Mouse (Mus musculus) forebrain, embryonic 13.5 days (tissue): Measurements from ENCODE around the gene Wdfy3. TPM values are rescaled to one million over a fixed set of nuclear protein-coding genes. Genes with fewer than 3 reads are reported as not detected.

Experiments
- ATAC-seq: fragments of 200-750 bp; cut with Nextera tagmentation; 2 replicates; pipeline ENCODE4 v1.8.0; 2017
- H3K27ac ChIP-seq: fragments of 300-500 bp; sonication (generic); 2 replicates; pipeline ENCODE4 v1.5.1; 2015; ENCODE audit warnings: inconsistent platforms, mild to moderate bottlenecking, moderate library complexity
- H3K27me3 ChIP-seq: fragments of 300-500 bp; sonication (generic); 2 replicates; pipeline ENCODE4 v1.6.1; 2015; ENCODE audit warnings: mild to moderate bottlenecking, inconsistent platforms
- H3K36me3 ChIP-seq: fragments of 300-500 bp; sonication (generic); 2 replicates; pipeline ENCODE4 v1.6.1; 2015; ENCODE audit warnings: mild to moderate bottlenecking, inconsistent platforms; ENCODE audit not compliant: poor library complexity, severe bottlenecking
- H3K4me1 ChIP-seq: fragments of 300-500 bp; sonication (generic); 2 replicates; pipeline ENCODE4 v1.6.1; 2015; ENCODE audit warnings: inconsistent platforms
- H3K4me2 ChIP-seq: fragments of 300-500 bp; sonication (generic); 2 replicates; pipeline ENCODE4 v1.6.1; 2015; ENCODE audit warnings: inconsistent platforms, mild to moderate bottlenecking, moderate library complexity
- H3K4me3 ChIP-seq: fragments of 300-500 bp; sonication (generic); 2 replicates; pipeline ENCODE4 v1.5.1; 2015; ENCODE audit warnings: mild to moderate bottlenecking, inconsistent platforms
- H3K9ac ChIP-seq: fragments of 300-500 bp; sonication (generic); 2 replicates; pipeline ENCODE4 v1.6.1; 2015; ENCODE audit warnings: mild to moderate bottlenecking, inconsistent platforms
- H3K9me3 ChIP-seq: fragments of 300-500 bp; sonication (generic); replicated peaks from 2 replicates; pipeline ENCODE4 v1.6.1; 2016; ENCODE audit warnings: inconsistent platforms
- WGBS: fragments of 180-500 bp; shearing (Covaris S2); methylation state at CpG from one replicate; pipeline ENCODE4 v1.1.7; 2015; 5-methylcytosine and 5-hydroxymethylcytosine counted together
- polyA plus RNA-seq: library from polyadenylated mRNA; unstranded; fragments of >200 nt; fragmentation: Nextera tagmentation; extraction: Ambion mirVana; gene quantifications from 2 replicates; pipeline ENCODE4 v1.2.1, GENCODE M21; 2015

The Wdfy3 gene
- polyA plus RNA-seq, 1 experiment from 2014 or later: 22.9 TPM

- Histone ChIP-seq H3K27ac (no peak overlapping the region), H3K9ac (no peak overlapping the region), H3K27me3 (no peaks in the 10 kb centered on the region), H3K9me3 (no peaks in the 10 kb centered on the region), H3K4me1 (no peaks in the 10 kb centered on the region), H3K4me3 (no peak overlapping the region), H3K4me2 (no peak overlapping the region), H3K36me3 (peaks cover 73% of the 10 kb centered on the region)
- no peak for ATAC-seq
- WGBS: 58% methylated on average over 8 of the region's 8 CpGs
These were observed 235.8 kb downstream of the Wdfy3 start for GRCm38 (mm10) chr5:101833875-101834274.

- no peaks in the 10 kb centered on the region for H3K9me3 ChIP-seq
- no peak overlapping the region for H3K4me3 ChIP-seq
- peaks cover 64% of the 10 kb centered on the region for H3K36me3 ChIP-seq
- ATAC-seq: no peak
- 94% methylated on average over 5 of the region's 5 CpGs for WGBS
- no peak overlapping the region for H3K27ac ChIP-seq
- no peaks in the 10 kb centered on the region for H3K4me1 ChIP-seq
- no peak overlapping the region for H3K4me2 ChIP-seq
- H3K9ac ChIP-seq: no peak overlapping the region
- no peaks in the 10 kb centered on the region for H3K27me3 ChIP-seq
These were observed 236.7 kb downstream of the Wdfy3 start for GRCm38 (mm10) chr5:101832991-101833390.

GRCm38 (mm10) chr5:101832042-101832441 is 237.7 kb downstream of the Wdfy3 start:
- no peaks in the 10 kb centered on the region for H3K9me3 ChIP-seq
- no peak for ATAC-seq
- H3K4me1 ChIP-seq: no peaks in the 10 kb centered on the region
- H3K4me2 ChIP-seq: no peak overlapping the region
- H3K27me3 ChIP-seq: no peaks in the 10 kb centered on the region
- no peak overlapping the region for H3K9ac ChIP-seq
- WGBS: 93% methylated on average over 6 of the region's 6 CpGs
- H3K27ac ChIP-seq: no peak overlapping the region
- no peak overlapping the region for H3K4me3 ChIP-seq
- peaks cover 55% of the 10 kb centered on the region for H3K36me3 ChIP-seq

- H3K4me2 ChIP-seq: no peak overlapping the region
- H3K4me1 ChIP-seq: peaks cover 15% of the 10 kb centered on the region
- H3K4me3 ChIP-seq: no peak overlapping the region
- no peak overlapping the region for H3K9ac ChIP-seq
- H3K27ac ChIP-seq: no peak overlapping the region
- ATAC-seq: no peak
- H3K27me3 ChIP-seq: no peaks in the 10 kb centered on the region
- no peaks in the 10 kb centered on the region for H3K9me3 ChIP-seq
- 87% methylated on average over 8 of the region's 8 CpGs for WGBS
- peaks cover 36% of the 10 kb centered on the region for H3K36me3 ChIP-seq
These were observed 239.5 kb downstream of the Wdfy3 start for GRCm38 (mm10) chr5:101830180-101830579.

- H3K9me3 ChIP-seq: no peaks in the 10 kb centered on the region
- H3K4me3 ChIP-seq: no peak overlapping the region
- no peak overlapping the region for H3K27ac ChIP-seq
- no peak for ATAC-seq
- peaks cover 27% of the 10 kb centered on the region for H3K36me3 ChIP-seq
- H3K4me2 ChIP-seq: no peak overlapping the region
- H3K27me3 ChIP-seq: no peaks in the 10 kb centered on the region
- WGBS: 68% methylated on average over 3 of the region's 3 CpGs
- no peak overlapping the region for H3K9ac ChIP-seq
- peaks cover 15% of the 10 kb centered on the region for H3K4me1 ChIP-seq
These were observed 240.8 kb downstream of the Wdfy3 start for GRCm38 (mm10) chr5:101828932-101829331.

GRCm38 (mm10) chr5:101827477-101827876 is 242.2 kb downstream of the Wdfy3 start:
- Histone ChIP-seq H3K27me3 (no peaks in the 10 kb centered on the region), H3K9ac (no peak overlapping the region), H3K4me2 (no peak overlapping the region), H3K9me3 (no peaks in the 10 kb centered on the region), H3K4me1 (peaks cover 15% of the 10 kb centered on the region), H3K27ac (no peak overlapping the region), H3K36me3 (peaks cover 15% of the 10 kb centered on the region; the same call in 1 of the 2 replicates), H3K4me3 (no peak overlapping the region)
- 40% methylated on average over 12 of the region's 12 CpGs for WGBS
- ATAC-seq: no peak

GRCm38 (mm10) chr5:101826531-101826970 is 243.2 kb downstream of the Wdfy3 start:
- no peak overlapping the region for H3K27ac ChIP-seq
- H3K4me1 ChIP-seq: peaks cover 15% of the 10 kb centered on the region
- H3K27me3 ChIP-seq: no peaks in the 10 kb centered on the region
- peak overlapping the region; percentile 54 for H3K4me2 ChIP-seq
- H3K4me3 ChIP-seq: peak overlapping the region; percentile 14; the same call in 1 of the 2 replicates
- H3K36me3 ChIP-seq: 0 out of 2 replicates have a peak, but pooled peaks cover 6% of the 10 kb centered on the region
- no peaks in the 10 kb centered on the region for H3K9me3 ChIP-seq
- ATAC-seq: peak; percentile 61
- 5% methylated on average over 15 of the region's 15 CpGs for WGBS
- H3K9ac ChIP-seq: peak overlapping the region; percentile 37; the same call in 1 of the 2 replicates

GRCm38 (mm10) chr5:101825111-101825911 is 244.4 kb downstream of the Wdfy3 start:
- WGBS: 16% methylated on average over 13 of the region's 13 CpGs
- no peak overlapping the region; the same call in 1 of the 2 replicates for H3K4me2 ChIP-seq

GRCm38 (mm10) chr5:101822311-101822670 is 247.4 kb downstream of the Wdfy3 start:
- H3K9me3 ChIP-seq: no peaks in the 10 kb centered on the region
- no peaks in the 10 kb centered on the region for H3K36me3 ChIP-seq
- H3K9ac ChIP-seq: no peak overlapping the region
- peaks cover 15% of the 10 kb centered on the region for H3K4me1 ChIP-seq
- 56% methylated on average over 6 of the region's 6 CpGs for WGBS
- ATAC-seq: no peak
- no peak overlapping the region for H3K4me3 ChIP-seq
- H3K4me2 ChIP-seq: no peak overlapping the region
- no peak overlapping the region for H3K27ac ChIP-seq
- H3K27me3 ChIP-seq: 0 out of 2 replicates have a peak, but pooled peaks cover 4% of the 10 kb centered on the region

More at GRCm38 (mm10) chr5:101825111-101825911, 244.4 kb downstream of the Wdfy3 start:
- H3K27me3 ChIP-seq: 0 out of 2 replicates have a peak, but pooled peaks cover 3% of the 10 kb centered on the region
- no peak overlapping the region for H3K27ac ChIP-seq
- H3K9me3 ChIP-seq: no peaks in the 10 kb centered on the region
- H3K4me1 ChIP-seq: peaks cover 15% of the 10 kb centered on the region
- no peaks in the 10 kb centered on the region for H3K36me3 ChIP-seq
- no peak overlapping the region for H3K9ac ChIP-seq
- no peak overlapping the region for H3K4me3 ChIP-seq
- no peak for ATAC-seq

GRCm38 (mm10) chr5:101821491-101822310 is 248.0 kb downstream of the Wdfy3 start:
- Histone ChIP-seq H3K27me3 (0 out of 2 replicates have a peak, but pooled peaks cover 4% of the 10 kb centered on the region), H3K4me3 (no peak overlapping the region), H3K36me3 (no peaks in the 10 kb centered on the region), H3K27ac (no peak overlapping the region), H3K4me2 (no peak overlapping the region), H3K4me1 (peaks cover 13% of the 10 kb centered on the region), H3K9me3 (no peaks in the 10 kb centered on the region), H3K9ac (no peak overlapping the region)
- no peak for ATAC-seq
- WGBS: 67% methylated on average over 17 of the region's 17 CpGs

GRCm38 (mm10) chr5:101821052-101821451 is 248.7 kb downstream of the Wdfy3 start:
- Histone ChIP-seq H3K27me3 (0 out of 2 replicates have a peak, but pooled peaks cover 4% of the 10 kb centered on the region), H3K9ac (no peak overlapping the region), H3K4me3 (no peak overlapping the region), H3K27ac (no peak overlapping the region), H3K4me2 (no peak overlapping the region), H3K4me1 (peaks cover 7% of the 10 kb centered on the region; the same call in 1 of the 2 replicates), H3K36me3 (no peaks in the 10 kb centered on the region), H3K9me3 (no peaks in the 10 kb centered on the region)
- 72% methylated on average over 8 of the region's 8 CpGs for WGBS
- no peak for ATAC-seq

GRCm38 (mm10) chr5:101819844-101820243 is 249.9 kb downstream of the Wdfy3 start:
- WGBS: 19% methylated on average over 7 of the region's 7 CpGs
- no peak overlapping the region for H3K4me3 ChIP-seq

More at GRCm38 (mm10) chr5:101819844-101820243, 249.9 kb downstream of the Wdfy3 start:
- H3K36me3 ChIP-seq: no peaks in the 10 kb centered on the region
- no peaks in the 10 kb centered on the region for H3K4me1 ChIP-seq
- H3K27me3 ChIP-seq: 0 out of 2 replicates have a peak, but pooled peaks cover 4% of the 10 kb centered on the region
- ATAC-seq: no peak
- no peak overlapping the region for H3K9ac ChIP-seq
- H3K4me2 ChIP-seq: no peak overlapping the region
- H3K27ac ChIP-seq: no peak overlapping the region
- no peaks in the 10 kb centered on the region for H3K9me3 ChIP-seq
